Mouse (Mus musculus) mesoderm, embryonic 11.5 days (tissue): ENCODE results near the gene Slc4a1ap.
A peak's percentile ranks its signal among the peaks of the same experiment; 100 is the strongest.
"Not testable (repeated sequence)": the region's sequence is repeated elsewhere in the genome, so short reads cannot be mapped to it uniquely, and the experiment has no call there.

ENCODE experiments used
- DNase-seq: peaks from one replicate; pipeline ENCODE4 v3.0.0-alpha.2; 2012; ENCODE audit warnings: low read depth, low spot score

Gene Slc4a1ap

GRCm38 (mm10) chr5:31566457-31566856, 39.7 kb downstream of the Slc4a1ap start:
- no peak for DNase-seq

- DNase-seq: no peak
Measured at GRCm38 (mm10) chr5:31567951-31568657, 41.3 kb downstream of the Slc4a1ap start.

- no peak for DNase-seq
Measured at GRCm38 (mm10) chr5:31571023-31571608, 44.3 kb downstream of the Slc4a1ap start.

GRCm38 (mm10) chr5:31573722-31574121, 46.9 kb downstream of the Slc4a1ap start:
- no peak for DNase-seq

- no peak for DNase-seq
Measured at GRCm38 (mm10) chr5:31576539-31576975, 49.8 kb downstream of the Slc4a1ap start.

- DNase-seq: no peak
Measured at GRCm38 (mm10) chr5:31581263-31581662, 54.5 kb downstream of the Slc4a1ap start.

GRCm38 (mm10) chr5:31581932-31582331, 55.1 kb downstream of the Slc4a1ap start:
- no peak for DNase-seq

- DNase-seq: no peak
Measured at GRCm38 (mm10) chr5:31583261-31583660, 56.5 kb downstream of the Slc4a1ap start.

GRCm38 (mm10) chr5:31585526-31585925, 58.7 kb downstream of the Slc4a1ap start:
- no peak for DNase-seq

GRCm38 (mm10) chr5:31588016-31588415, 61.2 kb downstream of the Slc4a1ap start:
- no peak for DNase-seq

- not testable (repeated sequence) for DNase-seq
Measured at GRCm38 (mm10) chr5:31588672-31589071, 61.9 kb downstream of the Slc4a1ap start.

- peak; percentile 40 for DNase-seq
Measured at GRCm38 (mm10) chr5:31589711-31590319, 63.0 kb downstream of the Slc4a1ap start.

GRCm38 (mm10) chr5:31591122-31591521, 64.3 kb downstream of the Slc4a1ap start:
- no peak for DNase-seq

- no peak for DNase-seq
Measured at GRCm38 (mm10) chr5:31595868-31596267, 69.1 kb downstream of the Slc4a1ap start.

- DNase-seq: no peak
Measured at GRCm38 (mm10) chr5:31596481-31597429, 70.0 kb downstream of the Slc4a1ap start, which contains the start of gene Mrpl33. Gene Mrpl33 (plus strand): TSS chr5:31596935.

- no peak for DNase-seq
Measured at GRCm38 (mm10) chr5:31597430-31597944, 70.7 kb downstream of the Slc4a1ap start.

- DNase-seq: no peak
Measured at GRCm38 (mm10) chr5:31598121-31598520, 71.3 kb downstream of the Slc4a1ap start.

GRCm38 (mm10) chr5:31598579-31598978, 71.8 kb downstream of the Slc4a1ap start:
- no peak for DNase-seq

- DNase-seq: no peak
Measured at GRCm38 (mm10) chr5:31599161-31599560, 72.4 kb downstream of the Slc4a1ap start.

- DNase-seq: no peak
Measured at GRCm38 (mm10) chr5:31601162-31601722, 74.4 kb downstream of the Slc4a1ap start.

GRCm38 (mm10) chr5:31602377-31602776, 75.6 kb downstream of the Slc4a1ap start:
- DNase-seq: no peak
